Mouse (Mus musculus): ENCODE measurements around the gene Cd101.

- TF ChIP-seq HCFC1 (IDR thresholded peaks at IDR 0.05; ENCODE audit: borderline replicate concordance, insufficient read depth, low read length) (no peak), ZNF384 (IDR thresholded peaks at IDR 0.05; ENCODE audit: low read depth, low read length) (no peak), ZC3H11A (IDR thresholded peaks at IDR 0.05; ENCODE audit: borderline replicate concordance, low read depth, low read length) (no peak), CHD2 (IDR thresholded peaks at IDR 0.05; ENCODE audit: low read depth, low read length) (no peak)
Observed at GRCm38 (mm10) chr3:101058203-101058602, 28.8 kb upstream of the Cd101 start.

All from ES-E14 (cell line).